Mouse (Mus musculus) inflammation-experienced regulatory T-cells, adult 16 weeks (primary cell): ENCODE data around the gene Ror2. TPM values are rescaled to one million over a fixed set of nuclear protein-coding genes. Genes with fewer than 3 reads are reported as not detected.

ENCODE experiments used
- polyA plus RNA-seq: library from polyadenylated mRNA; unstranded; fragments of 100-300 nt; shearing (Covaris generic); gene quantifications from one replicate; pipeline ENCODE4 v1.2.1, GENCODE M21; 2017

Gene Ror2
- polyA plus RNA-seq = not detected

DNA sequence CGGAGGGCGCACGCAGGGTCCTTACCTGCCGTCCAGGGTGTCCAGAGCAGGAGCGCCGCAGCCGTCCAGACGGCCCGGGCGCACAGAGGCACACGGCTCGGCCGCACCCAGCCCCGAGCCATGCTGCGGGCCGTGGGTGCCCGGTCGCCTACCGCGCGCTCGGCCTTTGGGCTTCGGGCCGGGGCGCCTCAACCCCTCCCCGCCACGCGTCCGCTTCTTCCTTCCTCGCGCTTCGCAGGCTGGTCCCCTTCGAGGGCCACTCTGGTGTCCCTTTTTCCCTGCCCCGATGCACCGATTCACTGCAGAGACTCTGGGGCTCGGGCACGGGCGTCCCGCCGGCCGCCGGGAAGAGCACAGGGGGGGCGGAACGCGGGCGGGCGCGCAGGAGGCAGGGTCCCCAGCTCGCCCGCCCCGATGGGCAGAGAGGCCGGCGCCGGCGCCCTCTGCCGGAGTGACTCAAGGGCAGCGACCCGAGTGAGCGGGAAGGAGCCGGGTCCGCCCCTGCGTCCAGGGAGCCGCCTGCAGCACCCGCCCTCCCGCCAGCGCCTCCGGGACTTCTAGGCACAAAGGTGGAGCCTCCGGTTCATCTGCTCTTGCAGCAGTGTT lies at the start of gene Ror2:
Gene Ror2 (minus strand): TSS at position 369 of the 606 bp plus-strand sequence.

Other genes starting within 250 kb of the Ror2 start
- gene Sptlc1, start 91.3 kb upstream of the Ror2 start, polyA plus RNA-seq = 55.5 TPM
- gene Msx2, start 186.9 kb upstream of the Ror2 start, polyA plus RNA-seq = not detected